Mouse (Mus musculus): Measurements from ENCODE around the gene Gen1. TPM values are rescaled to one million over a fixed set of nuclear protein-coding genes. Genes with fewer than 3 reads are reported as not detected.

Gen1 gene
- polyA plus RNA-seq, 1 experiment from 2014 or later = 1.6 TPM

- H3K79me2 ChIP-seq (ENCODE audit: inconsistent target) = peaks cover 83% of the 10 kb centered on the region
- no peaks in the 10 kb centered on the region for H3K36me3 ChIP-seq (ENCODE audit: inconsistent target)
- WGBS (ENCODE audit: missing documents) = under 1% methylated on average over 47 of the region's 51 CpGs
- peak overlapping the region; percentile 84 for H3K4me3 ChIP-seq (ENCODE audit: inconsistent target)
- peak overlapping the region; percentile 57 for H3K27ac ChIP-seq
These were observed 833 bp upstream of the Gen1 start for GRCm38 (mm10) chr12:11266282-11266985.

DNA sequence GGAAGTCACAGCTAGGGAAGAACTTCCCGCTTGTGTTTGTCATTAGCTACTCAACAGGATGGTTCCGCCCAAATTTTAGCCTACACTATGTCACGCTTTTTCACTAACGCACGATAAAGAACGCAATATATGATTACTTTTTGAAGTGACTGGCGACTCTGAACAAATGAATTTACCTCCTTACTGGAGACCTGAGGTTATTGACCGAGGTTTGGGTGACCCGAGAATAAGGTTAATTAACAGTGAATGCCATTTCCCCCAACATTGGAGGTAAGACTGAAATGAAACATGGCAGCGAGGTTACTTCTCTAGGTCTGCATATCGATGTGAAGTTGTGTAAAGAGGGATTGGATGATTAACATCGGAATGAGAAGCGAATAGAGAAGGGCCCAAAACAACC is 706 bp downstream of the Gen1 start:
- Histone ChIP-seq H3K4me3 (ENCODE audit: inconsistent target) (peak overlapping the region; percentile 93), H3K79me2 (ENCODE audit: inconsistent target) (peaks cover 80% of the 10 kb centered on the region), H3K36me3 (ENCODE audit: inconsistent target) (no peaks in the 10 kb centered on the region), H3K27ac (peak overlapping the region; percentile 68)
- WGBS (ENCODE audit: missing documents) = under 1% methylated on average over 13 of the region's 13 CpGs

- WGBS (ENCODE audit: missing documents) = 94% methylated on average over 2 of the region's 3 CpGs
- Histone ChIP-seq H3K27ac (no peak overlapping the region), H3K36me3 (ENCODE audit: inconsistent target) (no peaks in the 10 kb centered on the region), H3K79me2 (ENCODE audit: inconsistent target) (no peaks in the 10 kb centered on the region), H3K4me3 (ENCODE audit: inconsistent target) (no peak overlapping the region)
These were observed 15.3 kb downstream of the Gen1 start for GRCm38 (mm10) chr12:11250322-11250721.

DNA sequence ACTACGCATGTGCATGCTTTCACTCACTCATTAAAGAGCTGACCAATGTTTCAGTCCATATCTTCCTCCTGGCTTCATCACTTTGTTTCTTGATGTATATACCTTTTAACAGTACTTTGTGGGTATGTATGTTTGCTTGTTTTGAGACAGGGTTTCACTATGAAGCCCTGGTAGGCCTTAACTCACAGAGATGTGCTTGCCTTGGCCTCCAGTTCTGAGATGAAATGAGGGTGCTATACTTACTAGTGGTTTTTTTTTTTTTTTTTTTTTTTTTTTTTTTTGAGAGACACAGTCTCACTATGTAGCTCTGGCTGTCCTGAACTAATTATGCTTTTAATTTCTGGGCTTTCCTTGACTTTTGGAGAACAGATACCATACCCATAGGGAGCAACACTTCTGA is 18.1 kb downstream of the Gen1 start:
- no peak overlapping the region for H3K27ac ChIP-seq
- H3K4me3 ChIP-seq (ENCODE audit: inconsistent target) = no peak overlapping the region
- H3K36me3 ChIP-seq (ENCODE audit: inconsistent target) = no peaks in the 10 kb centered on the region
- WGBS (ENCODE audit: missing documents) = 86% methylated on average over 1 of the region's 1 CpGs
- no peaks in the 10 kb centered on the region for H3K79me2 ChIP-seq (ENCODE audit: inconsistent target)

DNA sequence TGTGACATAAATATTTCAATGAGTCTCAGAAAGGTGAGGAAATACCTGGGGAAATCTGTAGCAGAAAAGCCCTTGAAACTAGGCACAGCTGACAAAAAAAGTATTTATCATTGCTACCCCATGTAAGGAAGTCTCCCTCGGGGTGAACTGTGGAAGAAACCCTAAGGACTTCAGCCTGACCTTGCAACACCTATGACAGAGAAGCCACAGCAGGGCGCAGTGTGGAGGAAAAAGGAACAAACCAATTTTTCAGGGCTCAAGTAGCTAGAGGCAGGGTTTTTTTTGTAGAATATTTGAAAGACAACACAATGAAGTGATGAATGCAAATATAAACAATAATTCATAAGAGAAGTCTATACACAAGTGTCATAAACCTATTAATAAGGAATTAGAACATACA is 29.6 kb downstream of the Gen1 start:
- Histone ChIP-seq H3K79me2 (ENCODE audit: inconsistent target) (no peaks in the 10 kb centered on the region), H3K4me3 (ENCODE audit: inconsistent target) (no peak overlapping the region), H3K36me3 (ENCODE audit: inconsistent target) (no peaks in the 10 kb centered on the region), H3K27ac (no peak overlapping the region)
- 13% methylated on average over 2 of the region's 2 CpGs for WGBS (ENCODE audit: missing documents)

- WGBS (ENCODE audit: missing documents) = 41% methylated on average over 2 of the region's 2 CpGs
- Histone ChIP-seq H3K79me2 (ENCODE audit: inconsistent target) (no peaks in the 10 kb centered on the region), H3K4me3 (ENCODE audit: inconsistent target) (no peak overlapping the region), H3K27ac (no peak overlapping the region), H3K36me3 (ENCODE audit: inconsistent target) (no peaks in the 10 kb centered on the region)
These were observed 35.3 kb downstream of the Gen1 start for GRCm38 (mm10) chr12:11230267-11230666.

- Histone ChIP-seq H3K4me3 (ENCODE audit: inconsistent target) (no peak overlapping the region), H3K27ac (no peak overlapping the region), H3K79me2 (ENCODE audit: inconsistent target) (no peaks in the 10 kb centered on the region), H3K36me3 (ENCODE audit: inconsistent target) (no peaks in the 10 kb centered on the region)
- WGBS (ENCODE audit: missing documents) = 86% methylated on average over 5 of the region's 5 CpGs
These were observed 38.9 kb downstream of the Gen1 start for GRCm38 (mm10) chr12:11226529-11227268.

- no peaks in the 10 kb centered on the region for H3K36me3 ChIP-seq (ENCODE audit: inconsistent target)
- no peak overlapping the region for H3K4me3 ChIP-seq (ENCODE audit: inconsistent target)
- no peak overlapping the region for H3K27ac ChIP-seq
- no peaks in the 10 kb centered on the region for H3K79me2 ChIP-seq (ENCODE audit: inconsistent target)
- 92% methylated on average over 1 of the region's 1 CpGs for WGBS (ENCODE audit: missing documents)
These were observed 39.5 kb downstream of the Gen1 start for GRCm38 (mm10) chr12:11226123-11226522.

DNA sequence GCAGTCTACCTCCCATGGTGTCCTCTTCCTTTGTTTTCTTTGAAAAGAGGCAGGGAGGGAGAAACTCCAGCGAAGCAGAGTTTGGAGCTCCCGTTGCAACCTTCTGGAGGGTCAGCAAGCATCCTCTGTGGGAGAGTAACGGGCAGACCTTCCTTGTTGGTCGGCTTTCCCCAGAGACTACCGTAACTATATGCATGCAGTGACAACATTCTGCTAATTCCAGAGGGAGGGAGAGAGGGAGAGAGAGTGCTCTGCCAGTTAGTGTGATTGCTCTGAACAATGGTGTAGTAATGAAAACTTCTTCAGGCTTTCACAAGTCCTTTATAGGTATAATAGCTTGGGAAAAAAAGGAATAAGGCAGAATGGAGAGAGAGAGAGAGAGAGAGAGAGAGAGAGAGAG is 40.9 kb downstream of the Gen1 start:
- 62% methylated on average over 5 of the region's 5 CpGs for WGBS (ENCODE audit: missing documents)
- Histone ChIP-seq H3K4me3 (ENCODE audit: inconsistent target) (no peak overlapping the region), H3K27ac (no peak overlapping the region), H3K36me3 (ENCODE audit: inconsistent target) (no peaks in the 10 kb centered on the region), H3K79me2 (ENCODE audit: inconsistent target) (no peaks in the 10 kb centered on the region)

DNA sequence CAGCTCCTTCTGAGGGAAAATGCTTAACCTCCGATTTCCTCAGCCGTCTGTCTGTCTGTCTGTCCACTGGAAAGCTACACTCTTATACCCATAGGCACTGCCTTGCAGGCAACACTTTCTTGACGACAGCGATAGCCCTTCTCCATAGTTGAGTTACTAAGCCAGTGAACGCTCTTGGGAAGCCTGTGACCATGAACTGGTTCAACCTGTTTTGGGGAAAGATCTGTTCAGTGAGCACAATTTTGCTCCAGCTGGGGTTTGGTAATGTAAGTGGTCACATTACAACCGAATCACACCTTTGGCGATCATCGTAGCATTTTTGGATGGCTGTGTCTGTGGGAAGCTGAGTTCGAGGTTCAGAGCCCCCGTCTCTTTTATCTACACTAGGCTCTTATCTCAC is 42.5 kb downstream of the Gen1 start:
- H3K4me3 ChIP-seq (ENCODE audit: inconsistent target) = no peak overlapping the region
- no peak overlapping the region for H3K27ac ChIP-seq
- 97% methylated on average over 10 of the region's 10 CpGs for WGBS (ENCODE audit: missing documents)
- H3K79me2 ChIP-seq (ENCODE audit: inconsistent target) = no peaks in the 10 kb centered on the region
- no peaks in the 10 kb centered on the region for H3K36me3 ChIP-seq (ENCODE audit: inconsistent target)

DNA sequence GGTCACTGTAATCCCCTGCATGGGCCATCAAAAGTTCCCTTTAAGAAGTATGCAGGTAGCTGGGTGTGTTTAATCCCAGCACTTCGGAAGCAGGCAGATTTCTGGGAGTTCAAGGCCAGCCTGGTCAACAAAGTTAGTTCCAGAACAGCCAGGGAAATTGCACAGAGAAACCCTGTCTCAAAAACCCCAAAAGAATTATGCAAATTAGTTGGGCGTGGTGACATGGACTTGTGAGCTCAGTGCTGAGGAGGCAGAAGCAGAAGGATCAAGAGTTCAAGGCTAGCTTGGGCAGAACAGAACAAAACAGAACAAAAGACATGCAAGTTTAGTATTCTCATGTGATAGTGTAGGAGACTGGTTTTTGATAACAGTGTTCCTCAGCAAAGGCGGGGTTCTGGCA is 43.0 kb downstream of the Gen1 start:
- 89% methylated on average over 3 of the region's 3 CpGs for WGBS (ENCODE audit: missing documents)
- H3K79me2 ChIP-seq (ENCODE audit: inconsistent target) = no peaks in the 10 kb centered on the region
- H3K4me3 ChIP-seq (ENCODE audit: inconsistent target) = no peak overlapping the region
- H3K27ac ChIP-seq = no peak overlapping the region
- H3K36me3 ChIP-seq (ENCODE audit: inconsistent target) = no peaks in the 10 kb centered on the region

DNA sequence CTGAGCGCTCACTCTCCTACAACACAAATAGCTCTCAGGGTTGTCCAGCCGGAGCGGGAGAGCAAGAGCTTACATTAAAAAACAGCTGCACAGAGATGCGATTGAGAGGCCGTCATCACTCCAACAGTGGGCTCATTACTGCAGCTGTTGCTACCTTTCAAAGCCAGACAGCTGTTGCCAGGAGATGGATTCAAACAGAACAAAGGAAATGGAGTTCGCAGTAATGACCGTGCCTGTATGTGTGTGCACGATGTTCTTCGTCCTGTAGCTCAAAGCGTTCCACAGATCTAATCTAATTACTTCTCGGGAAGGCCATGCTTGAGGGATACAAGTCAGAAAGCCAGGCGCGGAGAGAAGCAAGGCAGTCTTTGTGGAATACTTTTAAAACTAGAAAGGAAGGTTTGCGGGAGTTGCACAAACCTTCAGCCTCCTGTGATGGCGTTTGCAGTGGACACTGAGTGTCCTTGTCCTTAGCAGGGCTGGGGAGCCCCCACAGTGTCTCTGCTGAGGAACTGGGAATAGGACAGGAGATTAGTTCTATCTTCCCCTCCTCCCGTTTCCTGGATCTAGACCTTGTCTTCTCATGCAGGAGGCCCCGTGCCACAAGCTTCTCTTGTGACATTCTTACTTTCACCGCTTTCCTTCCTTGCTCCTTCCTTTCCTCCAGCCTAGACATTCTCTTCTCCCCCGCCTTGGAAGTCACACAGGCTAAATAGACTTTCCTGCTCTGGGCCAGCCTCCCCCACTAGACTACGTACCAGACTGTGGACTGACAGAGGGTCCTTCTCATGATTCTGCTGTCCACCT is 43.9 kb downstream of the Gen1 start:
- Histone ChIP-seq H3K79me2 (ENCODE audit: inconsistent target) (no peaks in the 10 kb centered on the region), H3K4me3 (ENCODE audit: inconsistent target) (no peak overlapping the region), H3K36me3 (ENCODE audit: inconsistent target) (no peaks in the 10 kb centered on the region), H3K27ac (no peak overlapping the region)
- WGBS (ENCODE audit: missing documents) = 87% methylated on average over 19 of the region's 20 CpGs

DNA sequence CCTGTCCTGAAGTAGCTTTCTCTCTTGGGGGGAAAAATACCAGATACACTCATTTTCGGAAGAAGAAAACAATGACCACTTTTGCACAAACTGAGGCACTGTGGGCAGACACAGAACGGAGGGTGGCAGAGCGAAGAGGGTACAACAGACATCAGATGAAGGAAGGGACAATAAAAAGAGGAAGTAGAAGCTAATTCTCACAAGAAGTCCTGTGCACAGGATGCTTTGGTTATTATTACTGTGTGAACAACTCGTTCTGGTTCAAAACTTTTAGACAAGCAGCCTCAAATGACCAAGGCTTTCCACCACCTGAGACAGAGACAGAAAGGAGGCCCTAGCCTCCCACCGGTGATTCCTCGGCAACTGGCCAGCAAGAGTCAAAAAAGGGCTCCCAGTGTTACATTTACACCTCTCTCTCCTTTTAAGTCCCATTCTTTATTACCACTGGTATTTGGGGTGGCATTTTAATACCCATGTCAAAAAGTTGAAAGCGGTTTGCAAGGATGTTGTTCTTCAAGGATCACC is 47.8 kb downstream of the Gen1 start:
- Histone ChIP-seq H3K27ac (no peak overlapping the region), H3K79me2 (ENCODE audit: inconsistent target) (no peaks in the 10 kb centered on the region), H3K36me3 (ENCODE audit: inconsistent target) (no peaks in the 10 kb centered on the region), H3K4me3 (ENCODE audit: inconsistent target) (no peak overlapping the region)
- 18% methylated on average over 7 of the region's 7 CpGs for WGBS (ENCODE audit: missing documents)

- H3K79me2 ChIP-seq (ENCODE audit: inconsistent target) = no peaks in the 10 kb centered on the region
- H3K4me3 ChIP-seq (ENCODE audit: inconsistent target) = no peak overlapping the region
- H3K36me3 ChIP-seq (ENCODE audit: inconsistent target) = no peaks in the 10 kb centered on the region
- H3K27ac ChIP-seq = no peak overlapping the region
- 97% methylated on average over 3 of the region's 3 CpGs for WGBS (ENCODE audit: missing documents)
These were observed 49.1 kb downstream of the Gen1 start for GRCm38 (mm10) chr12:11216454-11216853.

GRCm38 (mm10) chr12:11215555-11215954 is 50.0 kb downstream of the Gen1 start:
- Histone ChIP-seq H3K27ac (no peak overlapping the region), H3K79me2 (ENCODE audit: inconsistent target) (no peaks in the 10 kb centered on the region), H3K36me3 (ENCODE audit: inconsistent target) (no peaks in the 10 kb centered on the region), H3K4me3 (ENCODE audit: inconsistent target) (no peak overlapping the region)
- 10% methylated on average over 2 of the region's 2 CpGs for WGBS (ENCODE audit: missing documents)
